24 mouse cellular contexts compared by ENCODE assay signal in the genomic region with DNA sequence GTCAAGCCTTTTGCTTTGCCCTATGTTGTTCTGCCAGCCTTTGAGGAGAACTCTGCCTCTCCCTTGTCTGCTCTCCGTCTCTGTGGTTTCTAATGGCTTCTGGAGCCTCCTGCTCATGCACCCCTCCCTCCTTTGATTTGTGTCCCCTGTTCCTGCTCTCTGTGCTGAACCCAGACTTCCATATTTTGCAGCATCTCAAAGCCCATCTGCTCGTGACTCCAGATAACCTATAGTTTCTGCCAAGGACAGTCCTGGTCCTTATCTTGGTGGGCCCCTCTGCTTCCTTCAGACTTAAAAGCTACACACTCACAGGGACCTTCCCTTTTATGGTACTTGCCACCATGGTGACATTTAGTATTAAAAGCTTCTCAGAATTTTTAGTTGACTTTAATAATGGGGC.
DNase-seq lines count a peak whose midpoint lies in the region; ATAC-seq lines count a peak whose summit lies in the region.
"Had no signal": no experiment of that assay in that cellular context is flagged by ENCODE, and none has a peak within 500 bp of the region (broad histone marks: within the 10 kb centered on the region; RNA-seq: fewer than 3 reads in every experiment).

No protein-coding gene starts in this region.

- H3K4me3 ChIP-seq in heart, embryonic 15.5 days, result no peak overlapping the region
- H3K4me3 ChIP-seq in liver, embryonic 11.5 days (ENCODE audit: low read depth, low read length), result no peak overlapping the region
- H3K4me3 ChIP-seq: embryonic facial prominence, embryonic 12.5 days; heart, embryonic 12.5 days; hindbrain, embryonic 15.5 days; intestine, embryonic 15.5 days; midbrain, embryonic 12.5 days; neural tube, embryonic 12.5 days had no signal

- DNase-seq in heart, postnatal 25 days (ENCODE audit: low spot score), result no peak
- peak; percentile 84 for DNase-seq in MEL-GATA-1-ER (ENCODE audit: extremely low read depth, low read depth)
- no peak for DNase-seq in liver, embryonic 11.5 days (ENCODE audit: low spot score)
- DNase-seq in left cerebral cortex, postnatal 10 days (ENCODE audit: extremely low spot score in 1 of 2, low spot score in 2 of 2), result no peak
- DNase-seq in kidney, adult 18-20 months, result no peak
- DNase-seq: adrenal gland, postnatal 10 days; cerebellum, adult 18-20 months; cerebellum, postnatal 36 days; gastrocnemius, postnatal 36 days; heart, postnatal 36 days; kidney, postnatal 36 days; lung, adult 2 months; lung, postnatal 36 days; thymus, adult 18-20 months had no signal

- H3K36me3 ChIP-seq in heart, embryonic 15.5 days, result no peaks in the 10 kb centered on the region
- peaks cover 3% of the 10 kb centered on the region; the same call in 1 of the 2 replicates for H3K36me3 ChIP-seq in liver, embryonic 11.5 days (ENCODE audit: control insufficient read depth, insufficient read depth, low read length)
- H3K36me3 ChIP-seq: hindbrain, embryonic 15.5 days; intestine, embryonic 15.5 days; midbrain, embryonic 12.5 days; neural tube, embryonic 12.5 days had no signal

- 46% methylated on average over 2 of the region's 2 CpGs for whole genome bisulfite sequencing in heart, embryonic 15.5 days
- WGBS in liver, embryonic 11.5 days, result 40% methylated on average over 2 of the region's 2 CpGs

- no peaks in the 10 kb centered on the region for H3K9me3 ChIP-seq in heart, embryonic 15.5 days (replicated peaks)
- H3K9me3 ChIP-seq in liver, embryonic 11.5 days (ENCODE audit: control insufficient read depth, low read length), result no peaks in the 10 kb centered on the region
- H3K9me3 ChIP-seq: embryonic facial prominence, embryonic 12.5 days; heart, embryonic 12.5 days; hindbrain, embryonic 15.5 days; intestine, embryonic 15.5 days; midbrain, embryonic 12.5 days; neural tube, embryonic 12.5 days had no signal

- H3K4me1 ChIP-seq in heart, embryonic 15.5 days (replicated peaks), result peaks cover 12% of the 10 kb centered on the region
- H3K4me1 ChIP-seq in liver, embryonic 11.5 days (replicated peaks; ENCODE audit: control insufficient read depth, insufficient read depth, low read length), result peaks cover 27% of the 10 kb centered on the region

- intact Hi-C loops in heart, postnatal 25 days (cut with DNase I), result no loop called here
- intact Hi-C loops in left cerebral cortex, postnatal 10 days (cut with DNase I), result no loop called here

- H3K27ac ChIP-seq in heart, embryonic 15.5 days, result 0 out of 2 replicates have a peak overlapping the region, but pooled peaks have one; percentile 7
- H3K27ac ChIP-seq in liver, embryonic 11.5 days (ENCODE audit: low read depth, low read length), result 0 out of 2 replicates have a peak overlapping the region, but pooled peaks have one; percentile 42
- H3K27ac ChIP-seq: embryonic facial prominence, embryonic 12.5 days; hindbrain, embryonic 15.5 days; intestine, embryonic 15.5 days; midbrain, embryonic 12.5 days; neural tube, embryonic 12.5 days had no signal

- H3K4me2 ChIP-seq in heart, embryonic 15.5 days, result no peak overlapping the region
- H3K4me2 ChIP-seq in liver, embryonic 11.5 days, result peak overlapping the region; percentile 52
- H3K4me2 ChIP-seq: embryonic facial prominence, embryonic 12.5 days; heart, embryonic 12.5 days; hindbrain, embryonic 15.5 days; intestine, embryonic 15.5 days; midbrain, embryonic 12.5 days; neural tube, embryonic 12.5 days had no signal

- H3K9ac ChIP-seq in heart, embryonic 15.5 days, result no peak overlapping the region
- no peak overlapping the region for H3K9ac ChIP-seq in liver, embryonic 11.5 days (ENCODE audit: low read depth, low read length)
- H3K9ac ChIP-seq: embryonic facial prominence, embryonic 12.5 days; heart, embryonic 12.5 days; hindbrain, embryonic 15.5 days; intestine, embryonic 15.5 days; midbrain, embryonic 12.5 days; neural tube, embryonic 12.5 days had no signal

- no peaks in the 10 kb centered on the region for H3K27me3 ChIP-seq in heart, embryonic 15.5 days
- H3K27me3 ChIP-seq in liver, embryonic 11.5 days (replicated peaks; ENCODE audit: control insufficient read depth, insufficient read depth, low read length), result no peaks in the 10 kb centered on the region
- H3K27me3 ChIP-seq: embryonic facial prominence, embryonic 12.5 days; heart, embryonic 12.5 days; hindbrain, embryonic 15.5 days; intestine, embryonic 15.5 days; midbrain, embryonic 12.5 days; neural tube, embryonic 12.5 days had no signal

- no peak for ATAC-seq in heart, embryonic 15.5 days (replicated peaks; ENCODE audit: insufficient number of reproducible peaks, insufficient read depth, low FRiP score, low read depth)
- ATAC-seq in liver, embryonic 11.5 days (replicated peaks; ENCODE audit: low FRiP score), result peak; percentile 92
- ATAC-seq in megakaryocyte progenitor cell, adult 5-6 weeks (replicated peaks; ENCODE audit: poor library complexity), result peak; percentile 87
- no peak for ATAC-seq in monocyte, adult 5-6 weeks (replicated peaks; ENCODE audit: insufficient number of reproducible peaks, low FRiP score, low TSS enrichment, poor library complexity, severe bottlenecking)
- ATAC-seq: forebrain, embryonic 16.5 days; intestine, embryonic 15.5 days had no signal

Comparison
In these comparisons a context has a peak if more than half of its experiments do, and no peak if none do; other contexts are left out.
1. ATAC-seq: peak in liver, embryonic 11.5 days (single experiment) and megakaryocyte progenitor cell, adult 5-6 weeks (single experiment); none in heart, embryonic 15.5 days (single experiment) and monocyte, adult 5-6 weeks (single experiment).